Mouse (Mus musculus) monocyte, adult 2 months (primary cell): Measurements from ENCODE around the gene Sorbs1.

Experiments used
- DNase-seq, 2 experiments: peaks; one replicate each; pipeline ENCODE4 v3.0.0; 2022; ENCODE audit warnings: low spot score in 2 of 2, low read depth in 1 of 2

The Sorbs1 gene

GRCm38 (mm10) chr19:40270351-40271307 is 242.9 kb downstream of the Sorbs1 start:
- no peak for DNase-seq

GRCm38 (mm10) chr19:40269526-40269925 is 244.1 kb downstream of the Sorbs1 start:
- no peak for DNase-seq

GRCm38 (mm10) chr19:40268493-40268892 is 245.1 kb downstream of the Sorbs1 start:
- DNase-seq = no peak

GRCm38 (mm10) chr19:40267380-40267779 is 246.2 kb downstream of the Sorbs1 start:
- no peak for DNase-seq

- DNase-seq = no peak
These were observed 254.1 kb downstream of the Sorbs1 start for GRCm38 (mm10) chr19:40259485-40259884.

GRCm38 (mm10) chr19:40257396-40257795 is 256.2 kb downstream of the Sorbs1 start:
- DNase-seq = no peak

GRCm38 (mm10) chr19:40256376-40257050 is 257.1 kb downstream of the Sorbs1 start:
- DNase-seq = no peak

- no peak for DNase-seq
These were observed 258.0 kb downstream of the Sorbs1 start for GRCm38 (mm10) chr19:40255561-40255960.

- no peak for DNase-seq
These were observed 258.8 kb downstream of the Sorbs1 start for GRCm38 (mm10) chr19:40254741-40255140.

- DNase-seq = no peak
These were observed 259.8 kb downstream of the Sorbs1 start for GRCm38 (mm10) chr19:40253768-40254167.

GRCm38 (mm10) chr19:40251115-40251514 is 262.5 kb downstream of the Sorbs1 start:
- DNase-seq = no peak

- DNase-seq = no peak
These were observed 264.2 kb downstream of the Sorbs1 start for GRCm38 (mm10) chr19:40249352-40249751.

GRCm38 (mm10) chr19:40248476-40248875 is 265.1 kb downstream of the Sorbs1 start:
- DNase-seq = no peak

GRCm38 (mm10) chr19:40247268-40247666 is 266.3 kb downstream of the Sorbs1 start:
- no peak for DNase-seq

GRCm38 (mm10) chr19:40246646-40247267 is 266.8 kb downstream of the Sorbs1 start:
- DNase-seq = no peak
